Mouse (Mus musculus): ENCODE measurements around the gene D630039A03Rik.
A peak's percentile ranks its signal among the peaks of the same experiment; 100 is the strongest.

Gene D630039A03Rik

GRCm38 (mm10) chr4:57914193-57915190 lies 1.6 kb downstream of the D630039A03Rik start:
- TF ChIP-seq GATA4 (IDR thresholded peaks at IDR 0.05; ENCODE audit: insufficient replicate concordance, low read length): no peak

GRCm38 (mm10) chr4:57913021-57913420 lies 3.1 kb downstream of the D630039A03Rik start:
- TF ChIP-seq GATA4 (IDR thresholded peaks at IDR 0.05; ENCODE audit: insufficient replicate concordance, low read length): no peak

GRCm38 (mm10) chr4:57908860-57909259 lies 7.2 kb downstream of the D630039A03Rik start:
- no peak; the same call in 1 of the 2 replicates for TF ChIP-seq GATA4 (IDR thresholded peaks at IDR 0.05; ENCODE audit: insufficient replicate concordance, low read length)

- no peak for TF ChIP-seq GATA4 (IDR thresholded peaks at IDR 0.05; ENCODE audit: insufficient replicate concordance, low read length)
These were observed 9.4 kb downstream of the D630039A03Rik start for GRCm38 (mm10) chr4:57906708-57907107.

GRCm38 (mm10) chr4:57904638-57905037 lies 11.5 kb downstream of the D630039A03Rik start:
- no peak for TF ChIP-seq GATA4 (IDR thresholded peaks at IDR 0.05; ENCODE audit: insufficient replicate concordance, low read length)

- no peak for TF ChIP-seq GATA4 (IDR thresholded peaks at IDR 0.05; ENCODE audit: insufficient replicate concordance, low read length)
These were observed 11.9 kb downstream of the D630039A03Rik start for GRCm38 (mm10) chr4:57904211-57904610.

GRCm38 (mm10) chr4:57902619-57903018 lies 13.5 kb downstream of the D630039A03Rik start:
- TF ChIP-seq GATA4 (IDR thresholded peaks at IDR 0.05; ENCODE audit: insufficient replicate concordance, low read length): no peak

GRCm38 (mm10) chr4:57901210-57901609 lies 14.9 kb downstream of the D630039A03Rik start:
- peak; percentile 58; the same call in 1 of the 2 replicates for TF ChIP-seq GATA4 (IDR thresholded peaks at IDR 0.05; ENCODE audit: insufficient replicate concordance, low read length)

GRCm38 (mm10) chr4:57896631-57897030 lies 19.5 kb downstream of the D630039A03Rik start:
- TF ChIP-seq GATA4 (IDR thresholded peaks at IDR 0.05; ENCODE audit: insufficient replicate concordance, low read length): no peak

GRCm38 (mm10) chr4:57895902-57896301 lies 20.2 kb downstream of the D630039A03Rik start:
- no peak for TF ChIP-seq GATA4 (IDR thresholded peaks at IDR 0.05; ENCODE audit: insufficient replicate concordance, low read length)

GRCm38 (mm10) chr4:57895140-57895539 lies 21.0 kb downstream of the D630039A03Rik start:
- no peak for TF ChIP-seq GATA4 (IDR thresholded peaks at IDR 0.05; ENCODE audit: insufficient replicate concordance, low read length)

- no peak for TF ChIP-seq GATA4 (IDR thresholded peaks at IDR 0.05; ENCODE audit: insufficient replicate concordance, low read length)
These were observed 24.0 kb downstream of the D630039A03Rik start for GRCm38 (mm10) chr4:57892001-57892586.

GRCm38 (mm10) chr4:57889773-57890172 lies 26.3 kb downstream of the D630039A03Rik start:
- no peak for TF ChIP-seq GATA4 (IDR thresholded peaks at IDR 0.05; ENCODE audit: insufficient replicate concordance, low read length)

- no peak for TF ChIP-seq GATA4 (IDR thresholded peaks at IDR 0.05; ENCODE audit: insufficient replicate concordance, low read length)
These were observed 27.9 kb downstream of the D630039A03Rik start for GRCm38 (mm10) chr4:57888246-57888645.

GRCm38 (mm10) chr4:57886888-57887230 lies 29.2 kb downstream of the D630039A03Rik start:
- no peak for TF ChIP-seq GATA4 (IDR thresholded peaks at IDR 0.05; ENCODE audit: insufficient replicate concordance, low read length)
